Mouse (Mus musculus): ENCODE results near the gene Iglon5. TPM values are rescaled to one million over a fixed set of nuclear protein-coding genes. Genes with fewer than 3 reads are reported as not detected.

Iglon5 gene
- total and polyA plus RNA-seq, 2 experiments from 2014 or later: 0.08 TPM; not detected in 1

- under 1% methylated on average over 32 of the region's 33 CpGs for WGBS
- H3K4me2 ChIP-seq (ENCODE audit: low read depth, low read length): peak overlapping the region; percentile 72
Measured at GRCm38 (mm10) chr7:43466099-43466694, 23.7 kb downstream of the Iglon5 start.

GRCm38 (mm10) chr7:43465344-43466098, 24.4 kb downstream of the Iglon5 start:
- Histone ChIP-seq H3K4me3 (ENCODE audit: low read depth, low read length) (peak overlapping the region; percentile 43), H3K9ac (replicated peaks; ENCODE audit: low read depth, low read length) (peak overlapping the region; percentile 38; the same call in 1 of the 2 replicates), H3K36me3 (replicated peaks; ENCODE audit: control insufficient read depth, insufficient read depth, low read length) (no peaks in the 10 kb centered on the region), H3K27ac (ENCODE audit: low read depth) (no peak overlapping the region), H3K4me2 (ENCODE audit: low read depth, low read length) (peak overlapping the region; percentile 72), H3K27me3 (ENCODE audit: control insufficient read depth, insufficient read depth, low read length) (no peaks in the 10 kb centered on the region), H3K9me3 (replicated peaks; ENCODE audit: control insufficient read depth, low read length) (no peaks in the 10 kb centered on the region), H3K4me1 (ENCODE audit: control insufficient read depth, insufficient read depth) (peaks cover 5% of the 10 kb centered on the region)
- TF ChIP-seq EP300 (IDR thresholded peaks at IDR 0.05; ENCODE audit: low read depth): no peak
- TF ChIP-seq CTCF (IDR thresholded peaks at IDR 0.05; ENCODE audit: low read depth): no peak; the same call in 1 of the 2 replicates
- WGBS: under 1% methylated on average over 33 of the region's 33 CpGs
- DNase-seq (ENCODE audit: low spot score) (peak; percentile 90), ATAC-seq (ENCODE audit: insufficient read depth, low read depth) (peak; percentile 81)

More at GRCm38 (mm10) chr7:43466099-43466694, 23.7 kb downstream of the Iglon5 start:
- ATAC-seq (ENCODE audit: insufficient read depth, low read depth) (peak; percentile 71), DNase-seq (ENCODE audit: low spot score) (peak; percentile 90)
- Histone ChIP-seq H3K9me3 (replicated peaks; ENCODE audit: control insufficient read depth, low read length) (no peaks in the 10 kb centered on the region), H3K4me3 (ENCODE audit: low read depth, low read length) (peak overlapping the region; percentile 43), H3K27me3 (ENCODE audit: control insufficient read depth, insufficient read depth, low read length) (no peaks in the 10 kb centered on the region), H3K27ac (ENCODE audit: low read depth) (no peak overlapping the region), H3K4me1 (ENCODE audit: control insufficient read depth, insufficient read depth) (peaks cover 5% of the 10 kb centered on the region), H3K9ac (replicated peaks; ENCODE audit: low read depth, low read length) (0 out of 2 replicates have a peak overlapping the region, but pooled peaks have one; percentile 16), H3K36me3 (replicated peaks; ENCODE audit: control insufficient read depth, insufficient read depth, low read length) (peaks cover 3% of the 10 kb centered on the region)
- TF ChIP-seq EP300 (IDR thresholded peaks at IDR 0.05; ENCODE audit: low read depth) (no peak), CTCF (IDR thresholded peaks at IDR 0.05; ENCODE audit: low read depth) (peak; percentile 96)

- Histone ChIP-seq H3K36me3 (replicated peaks; ENCODE audit: control insufficient read depth, insufficient read depth, low read length) (no peaks in the 10 kb centered on the region), H3K4me1 (ENCODE audit: control insufficient read depth, insufficient read depth) (peaks cover 7% of the 10 kb centered on the region), H3K27me3 (ENCODE audit: control insufficient read depth, insufficient read depth, low read length) (no peaks in the 10 kb centered on the region), H3K4me3 (ENCODE audit: low read depth, low read length) (peak overlapping the region; percentile 43), H3K9ac (replicated peaks; ENCODE audit: low read depth, low read length) (peak overlapping the region; percentile 38; the same call in 1 of the 2 replicates), H3K9me3 (replicated peaks; ENCODE audit: control insufficient read depth, low read length) (no peaks in the 10 kb centered on the region), H3K4me2 (ENCODE audit: low read depth, low read length) (peak overlapping the region; percentile 72), H3K27ac (ENCODE audit: low read depth) (no peak overlapping the region)
- 8% methylated on average over 33 of the region's 35 CpGs for WGBS
- DNase-seq (ENCODE audit: low spot score): no peak
- peak; percentile 60 for ATAC-seq (ENCODE audit: insufficient read depth, low read depth)
- no peak for TF ChIP-seq EP300 (IDR thresholded peaks at IDR 0.05; ENCODE audit: low read depth)
- TF ChIP-seq CTCF (IDR thresholded peaks at IDR 0.05; ENCODE audit: low read depth): peak; percentile 18; the same call in 1 of the 2 replicates
Measured at GRCm38 (mm10) chr7:43464864-43465343, 25.0 kb downstream of the Iglon5 start.

GRCm38 (mm10) chr7:43463976-43464375, 25.9 kb downstream of the Iglon5 start:
- Histone ChIP-seq H3K4me3 (ENCODE audit: low read depth, low read length) (no peak overlapping the region), H3K36me3 (replicated peaks; ENCODE audit: control insufficient read depth, insufficient read depth, low read length) (no peaks in the 10 kb centered on the region), H3K27ac (ENCODE audit: low read depth) (no peak overlapping the region), H3K27me3 (ENCODE audit: control insufficient read depth, insufficient read depth, low read length) (no peaks in the 10 kb centered on the region), H3K9me3 (replicated peaks; ENCODE audit: control insufficient read depth, low read length) (no peaks in the 10 kb centered on the region), H3K9ac (replicated peaks; ENCODE audit: low read depth, low read length) (no peak overlapping the region), H3K4me2 (ENCODE audit: low read depth, low read length) (no peak overlapping the region), H3K4me1 (ENCODE audit: control insufficient read depth, insufficient read depth) (peaks cover 9% of the 10 kb centered on the region)
- no peak for DNase-seq (ENCODE audit: low spot score)
- TF ChIP-seq CTCF (IDR thresholded peaks at IDR 0.05; ENCODE audit: low read depth) (no peak), EP300 (IDR thresholded peaks at IDR 0.05; ENCODE audit: low read depth) (no peak)
- no peak for ATAC-seq (ENCODE audit: insufficient read depth, low read depth)
- WGBS: 81% methylated on average over 7 of the region's 7 CpGs

GRCm38 (mm10) chr7:43462851-43463250, 27.0 kb downstream of the Iglon5 start, which contains the start of gene Vsig10l:
Vsig10l (plus strand) TSS chr7:43463151.
- Histone ChIP-seq H3K27me3 (ENCODE audit: control insufficient read depth, insufficient read depth, low read length) (no peaks in the 10 kb centered on the region), H3K9me3 (replicated peaks; ENCODE audit: control insufficient read depth, low read length) (no peaks in the 10 kb centered on the region), H3K4me3 (ENCODE audit: low read depth, low read length) (no peak within 1 kb of the TSS), H3K4me2 (ENCODE audit: low read depth, low read length) (no peak within 1 kb of the TSS), H3K4me1 (ENCODE audit: control insufficient read depth, insufficient read depth) (peaks cover 9% of the 10 kb centered on the region), H3K27ac (ENCODE audit: low read depth) (no peak within 1 kb of the TSS), H3K36me3 (replicated peaks; ENCODE audit: control insufficient read depth, insufficient read depth, low read length) (peaks cover 3% of the 10 kb centered on the region; the same call in 1 of the 2 replicates), H3K9ac (replicated peaks; ENCODE audit: low read depth, low read length) (no peak within 1 kb of the TSS)
- DNase-seq (ENCODE audit: low spot score): no peak
- TF ChIP-seq EP300 (IDR thresholded peaks at IDR 0.05; ENCODE audit: low read depth): no peak
- TF ChIP-seq CTCF (IDR thresholded peaks at IDR 0.05; ENCODE audit: low read depth): no peak
- 55% methylated on average over 4 of the region's 4 CpGs for WGBS
- ATAC-seq (ENCODE audit: insufficient read depth, low read depth): no peak

All from heart, postnatal 0 days (tissue).